Mouse (Mus musculus): ENCODE measurements around the gene Cuedc1.

Gene Cuedc1

GRCm38 (mm10) chr11:88148638-88149279 lies 50.9 kb downstream of the Cuedc1 start:
- no peak for DNase-seq

DNA sequence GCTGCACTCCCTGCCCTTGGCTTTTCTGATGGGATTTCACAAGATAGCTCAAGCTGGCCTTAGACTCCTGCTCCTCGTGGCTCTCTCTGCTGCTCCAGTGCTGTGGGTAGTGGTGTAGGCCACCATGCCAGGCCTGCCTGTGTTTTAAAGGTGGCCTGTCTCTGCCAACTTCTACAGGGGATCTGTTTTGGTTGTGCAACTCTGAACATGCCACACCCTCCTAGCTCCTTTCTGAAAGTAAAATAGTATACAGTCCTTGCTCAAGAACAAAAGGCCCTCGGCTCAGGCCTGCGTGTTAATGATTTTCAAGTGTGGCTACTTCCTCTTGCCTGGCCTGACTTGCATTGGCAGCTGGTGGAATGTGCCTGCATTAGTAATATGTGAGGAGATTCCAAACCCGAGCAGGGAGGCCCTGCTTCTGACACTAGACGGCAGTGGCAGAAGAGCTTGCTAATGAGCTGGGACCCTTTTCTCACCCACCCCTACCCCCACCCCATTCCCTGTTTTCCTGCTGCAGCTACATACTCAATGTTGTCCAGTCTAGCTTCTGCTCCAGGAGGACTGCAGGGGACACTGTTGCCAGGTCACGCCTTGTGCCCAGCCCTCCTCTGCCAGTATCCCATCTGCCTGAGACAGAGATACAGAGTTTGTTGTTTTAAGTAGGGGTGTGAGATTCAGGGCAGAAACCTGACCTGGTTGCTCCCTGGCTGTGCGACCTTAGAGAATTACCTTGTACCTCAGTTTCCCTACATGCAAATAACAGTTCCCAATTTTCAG lies 53.7 kb downstream of the Cuedc1 start:
- no peak for DNase-seq

DNA sequence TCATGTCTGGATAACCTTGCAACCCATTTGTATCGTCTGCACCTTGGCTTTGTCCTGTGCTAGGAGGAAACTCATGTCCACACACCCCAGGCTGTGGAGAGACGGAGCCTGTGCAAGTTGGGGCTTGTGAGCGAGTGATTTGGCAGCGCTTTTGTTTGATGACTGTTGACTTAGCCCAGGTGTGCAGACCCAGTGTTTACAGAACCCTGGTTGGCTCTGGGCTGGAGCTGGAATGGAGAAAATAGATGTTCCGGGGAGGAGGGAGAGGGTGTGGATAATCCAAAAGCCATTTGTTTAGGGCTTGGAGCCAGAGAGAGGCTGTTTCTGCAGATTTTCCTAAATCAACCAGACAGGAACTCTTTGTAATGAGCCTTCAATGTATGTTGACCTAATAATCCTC lies 56.0 kb downstream of the Cuedc1 start:
- no peak for DNase-seq

DNA sequence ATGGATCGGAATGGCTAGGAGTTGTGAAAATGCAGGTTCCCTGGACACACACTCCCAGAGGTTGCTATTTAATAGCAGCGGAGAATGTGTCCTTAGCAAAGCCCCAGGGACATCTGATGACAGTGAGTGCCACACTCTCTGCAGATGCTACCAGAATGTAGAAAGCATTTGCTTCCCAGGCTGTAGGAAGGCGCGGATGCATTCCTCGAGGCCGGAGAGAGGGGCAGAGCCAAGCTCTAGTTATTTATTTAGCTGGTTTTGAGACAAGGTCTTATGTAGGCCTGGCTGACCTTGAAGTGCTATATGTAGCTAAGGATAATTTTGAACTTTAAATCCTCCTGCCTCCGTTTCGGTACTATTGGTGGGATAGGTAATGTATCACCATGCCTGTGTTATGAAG lies 56.6 kb downstream of the Cuedc1 start:
- DNase-seq, result no peak

GRCm38 (mm10) chr11:88155451-88155850 lies 57.6 kb downstream of the Cuedc1 start:
- no peak for DNase-seq

DNA sequence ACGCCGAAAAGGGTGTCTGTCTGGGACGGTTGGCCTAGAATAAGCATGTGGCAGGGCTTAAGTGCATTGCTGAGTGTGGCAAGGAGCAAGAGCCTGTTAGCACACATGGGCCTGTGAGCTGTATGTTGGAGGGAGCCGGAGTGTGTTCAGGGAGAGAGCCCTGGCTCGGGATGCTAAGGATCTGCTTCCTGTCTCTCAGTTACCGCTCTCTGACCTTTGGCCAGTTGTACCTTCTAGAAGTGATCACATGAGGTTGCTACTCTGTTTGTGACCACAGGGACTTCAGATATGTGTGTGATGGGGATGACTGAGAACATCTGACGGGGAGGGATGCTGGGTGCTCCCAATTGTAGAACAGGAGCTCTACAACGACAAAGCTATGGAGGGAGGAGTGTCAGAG lies 58.1 kb downstream of the Cuedc1 start:
- no peak for DNase-seq

- DNase-seq, result no peak
Measured at GRCm38 (mm10) chr11:88156403-88156802, 58.5 kb downstream of the Cuedc1 start.

- no peak for DNase-seq
Measured at GRCm38 (mm10) chr11:88158842-88159246, 61.0 kb downstream of the Cuedc1 start.

GRCm38 (mm10) chr11:88159389-88159788 lies 61.5 kb downstream of the Cuedc1 start:
- DNase-seq, result no peak

GRCm38 (mm10) chr11:88160316-88160715 lies 62.5 kb downstream of the Cuedc1 start:
- DNase-seq, result no peak

- DNase-seq, result peak; percentile 37
Measured at GRCm38 (mm10) chr11:88161051-88161581, 63.3 kb downstream of the Cuedc1 start.

- DNase-seq, result peak; percentile 78
Measured at GRCm38 (mm10) chr11:88161651-88162362, 63.9 kb downstream of the Cuedc1 start.

DNA sequence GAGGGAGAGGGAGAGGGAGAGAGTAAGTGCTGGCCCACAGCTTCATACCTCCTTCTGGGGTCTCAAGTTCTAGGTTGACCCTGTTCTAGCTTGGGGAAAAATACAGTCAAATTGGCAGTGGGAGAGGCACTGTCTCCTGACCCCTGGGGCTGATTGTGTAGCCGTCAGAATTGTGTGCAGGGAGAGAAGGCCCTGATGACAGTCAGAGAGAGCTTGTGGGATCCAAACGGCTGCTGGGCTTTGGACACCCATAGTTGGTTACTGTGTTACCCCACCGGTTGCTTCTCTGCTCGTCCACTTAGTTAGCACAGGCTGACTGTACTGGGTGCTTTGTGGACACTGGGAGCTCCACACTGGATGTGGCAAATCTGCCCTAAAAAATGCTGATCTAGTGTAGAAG lies 64.9 kb downstream of the Cuedc1 start:
- DNase-seq, result no peak

- DNase-seq, result no peak
Measured at GRCm38 (mm10) chr11:88164213-88164723, 66.4 kb downstream of the Cuedc1 start.

GRCm38 (mm10) chr11:88164801-88165377 lies 67.0 kb downstream of the Cuedc1 start:
- no peak for DNase-seq

DNA sequence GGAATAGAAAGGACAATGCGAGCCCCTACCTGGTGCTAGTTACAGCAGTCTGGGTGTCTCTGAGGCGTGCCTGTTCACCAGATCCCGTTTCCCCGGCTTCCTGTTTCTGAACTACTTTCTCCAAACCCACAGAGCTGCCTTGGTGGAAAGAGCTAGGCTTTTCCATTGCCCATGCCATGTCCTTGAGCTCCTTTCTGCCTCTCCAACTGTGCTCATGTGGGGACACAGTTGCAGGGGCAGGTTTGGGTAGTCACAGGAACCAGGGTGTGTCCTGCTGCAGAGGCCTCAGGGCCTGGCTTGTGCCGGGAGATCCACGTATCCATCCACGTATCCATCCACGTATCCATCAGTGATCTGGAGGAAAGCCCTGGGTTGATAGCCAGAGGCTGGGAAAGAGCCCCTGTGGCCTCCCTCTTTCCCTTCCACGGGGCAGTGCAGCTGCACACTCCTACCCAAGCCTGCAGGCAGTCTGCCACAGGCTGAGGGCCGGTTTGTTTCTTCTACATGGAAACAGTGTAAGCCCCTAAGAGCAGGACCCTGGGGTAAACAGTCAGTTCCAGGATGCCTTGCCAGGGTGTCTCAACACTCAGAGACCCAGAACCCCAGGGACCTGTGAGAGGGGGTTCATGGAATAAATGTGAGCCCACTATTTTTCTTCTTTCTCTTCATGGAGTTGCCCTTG lies 68.0 kb downstream of the Cuedc1 start:
- DNase-seq, result no peak

GRCm38 (mm10) chr11:88166471-88166870 lies 68.6 kb downstream of the Cuedc1 start:
- DNase-seq, result no peak

- no peak for DNase-seq
Measured at GRCm38 (mm10) chr11:88168611-88169010, 70.8 kb downstream of the Cuedc1 start.

DNA sequence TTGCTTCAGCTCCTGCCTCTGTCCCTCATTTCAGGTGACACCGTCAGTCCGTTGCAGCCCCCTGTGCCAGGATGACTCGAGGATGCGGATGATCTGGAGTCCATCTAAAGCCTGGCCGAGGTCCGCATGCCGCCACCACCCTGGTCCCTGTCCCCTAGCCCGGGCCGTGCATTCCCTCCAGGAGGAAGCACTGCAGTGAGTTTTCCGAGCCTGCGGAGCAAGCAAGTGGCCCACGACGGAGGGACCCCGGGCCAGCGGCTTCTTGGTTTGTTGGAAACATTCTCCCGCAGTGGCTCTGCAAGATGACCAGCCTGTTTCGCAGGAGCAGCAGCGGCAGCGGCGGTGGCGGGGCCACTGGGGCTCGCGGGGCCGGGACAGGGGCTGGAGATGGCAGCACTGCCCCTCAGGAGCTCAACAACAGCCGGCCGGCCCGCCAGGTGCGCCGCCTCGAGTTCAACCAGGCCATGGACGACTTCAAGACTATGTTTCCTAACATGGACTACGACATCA lies 71.7 kb downstream of the Cuedc1 start:
- no peak for DNase-seq

GRCm38 (mm10) chr11:88170606-88171005 lies 72.7 kb downstream of the Cuedc1 start:
- no peak for DNase-seq

DNA sequence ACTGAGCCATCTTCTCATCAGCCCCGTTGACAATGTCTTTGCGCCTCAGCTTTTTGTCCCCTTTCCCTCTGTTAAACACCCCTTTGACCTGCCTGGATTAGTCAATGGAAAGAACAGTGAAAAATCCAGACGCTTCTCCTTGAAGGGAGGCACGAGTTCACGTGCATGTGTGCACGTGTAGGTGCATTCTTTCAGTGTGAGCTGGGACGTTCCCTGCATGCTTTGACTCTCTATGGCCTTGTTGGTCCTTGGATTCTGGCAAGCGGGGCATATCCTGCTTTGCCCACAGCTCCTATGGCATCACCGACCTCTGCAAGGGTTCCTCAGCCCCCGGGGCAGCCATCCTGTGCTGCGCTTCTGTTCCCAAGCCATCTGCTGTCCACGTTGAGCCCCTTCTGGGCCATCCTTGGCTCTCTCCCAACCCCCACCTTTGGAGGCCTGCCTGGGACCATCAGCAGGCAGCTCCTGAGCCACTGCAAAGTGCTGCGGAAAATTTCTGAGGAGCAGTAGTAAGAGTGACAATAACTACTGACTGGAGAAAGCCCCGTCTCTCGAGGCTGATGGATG lies 74.1 kb downstream of the Cuedc1 start:
- no peak for DNase-seq
